Mouse (Mus musculus) liver, embryonic 11.5 days (tissue): ENCODE data around the gene Prmt3. TPM values are rescaled to one million over a fixed set of nuclear protein-coding genes. Genes with fewer than 3 reads are reported as not detected.

Source experiments
- ATAC-seq: fragments of 200-750 bp; cut with Nextera tagmentation; replicated peaks from 2 replicates; pipeline ENCODE4 v1.8.0; 2017; ENCODE audit warnings: moderate number of reproducible peaks, mild to moderate bottlenecking, moderate TSS enrichment, moderate library complexity; ENCODE audit not compliant: low FRiP score
- DNase-seq: peaks from one replicate; pipeline ENCODE4 v3.0.0-alpha.2; 2017; ENCODE audit warnings: low spot score
- H3K27ac ChIP-seq: fragments of 300-500 bp; sonication (generic); 2 replicates; pipeline ENCODE4 v1.5.1; 2014; ENCODE audit warnings: mild to moderate bottlenecking, low read depth, low read length, control low read depth
- H3K27me3 ChIP-seq: fragments of 300-500 bp; sonication (generic); replicated peaks from 2 replicates; pipeline ENCODE4 v1.6.1; 2014; ENCODE audit warnings: low read length, mixed read lengths; ENCODE audit not compliant: control insufficient read depth, insufficient read depth
- H3K36me3 ChIP-seq: fragments of 300-500 bp; sonication (generic); 2 replicates; pipeline ENCODE4 v1.6.1; 2014; ENCODE audit warnings: mild to moderate bottlenecking, low read length, moderate library complexity, mixed read lengths; ENCODE audit not compliant: control insufficient read depth, insufficient read depth
- H3K4me1 ChIP-seq: fragments of 300-500 bp; sonication (generic); replicated peaks from 2 replicates; pipeline ENCODE4 v1.6.1; 2014; ENCODE audit warnings: low read length, mixed read lengths; ENCODE audit not compliant: control insufficient read depth, insufficient read depth
- H3K4me2 ChIP-seq: fragments of 300-500 bp; sonication (generic); 2 replicates; pipeline ENCODE4 v1.6.1; 2014; ENCODE audit warnings: mild to moderate bottlenecking, control low read depth, moderate library complexity
- H3K4me3 ChIP-seq: fragments of 300-500 bp; sonication (generic); 2 replicates; pipeline ENCODE4 v1.5.1; 2014; ENCODE audit warnings: low read depth, low read length, control low read depth
- H3K9ac ChIP-seq: fragments of 300-500 bp; sonication (generic); 2 replicates; pipeline ENCODE4 v1.6.1; 2014; ENCODE audit warnings: low read depth, low read length, control low read depth
- H3K9me3 ChIP-seq: fragments of 300-500 bp; sonication (generic); 2 replicates; pipeline ENCODE4 v1.6.1; 2016; ENCODE audit warnings: low read length, inconsistent platforms, mixed read lengths; ENCODE audit not compliant: control insufficient read depth
- WGBS: fragments of 180-500 bp; shearing (Covaris S2); extraction: QIAGEN DNeasy Blood & Tissue Kit; methylation state at CpG from one replicate; pipeline ENCODE4 v1.1.7; 2014; 5-methylcytosine and 5-hydroxymethylcytosine counted together
- polyA plus RNA-seq: library from polyadenylated mRNA; unstranded; fragments of >200 nt; fragmentation: Nextera tagmentation; extraction: Ambion mirVana; gene quantifications from 2 replicates; pipeline ENCODE4 v1.2.1, GENCODE M21; 2014

Prmt3 gene
- polyA plus RNA-seq: 65.0 and 71.6 TPM in 2 replicates

- Histone ChIP-seq H3K4me3 (peak within 1 kb of the TSS; percentile 78), H3K4me2 (peak within 1 kb of the TSS; percentile 87), H3K36me3 (peaks cover 7% of the 10 kb centered on the region), H3K27me3 (no peaks in the 10 kb centered on the region), H3K9me3 (no peaks in the 10 kb centered on the region), H3K4me1 (peaks cover 13% of the 10 kb centered on the region), H3K27ac (peak within 1 kb of the TSS; percentile 83), H3K9ac (peak within 1 kb of the TSS; percentile 98)
- under 1% methylated on average over 90 of the region's 92 CpGs for WGBS
- ATAC-seq: peak; percentile 93
- peak; percentile 98 for DNase-seq
Measured at GRCm38 (mm10) chr7:49778114-49778901, at the start of gene Prmt3. Gene Prmt3, plus strand, starts transcription at chr7:49778346.

- no peak overlapping the region for H3K9ac ChIP-seq
- DNase-seq (no peak), ATAC-seq (no peak)
- no peaks in the 10 kb centered on the region for H3K4me1 ChIP-seq
- H3K4me2 ChIP-seq: no peak overlapping the region
- H3K27ac ChIP-seq: no peak overlapping the region
- H3K27me3 ChIP-seq: no peaks in the 10 kb centered on the region
- H3K36me3 ChIP-seq: no peaks in the 10 kb centered on the region
- H3K9me3 ChIP-seq: no peaks in the 10 kb centered on the region
- H3K4me3 ChIP-seq: no peak overlapping the region
- 66% methylated on average over 4 of the region's 4 CpGs for WGBS
Measured at GRCm38 (mm10) chr7:49734342-49734741, 43.8 kb upstream of the Prmt3 start.

GRCm38 (mm10) chr7:49739448-49739847 is 38.7 kb upstream of the Prmt3 start:
- H3K4me2 ChIP-seq: no peak overlapping the region
- no peak overlapping the region for H3K27ac ChIP-seq
- no peak for DNase-seq
- H3K4me1 ChIP-seq: no peaks in the 10 kb centered on the region
- H3K36me3 ChIP-seq: no peaks in the 10 kb centered on the region
- no peak overlapping the region for H3K4me3 ChIP-seq
- no peaks in the 10 kb centered on the region for H3K27me3 ChIP-seq
- no peaks in the 10 kb centered on the region for H3K9me3 ChIP-seq
- no peak overlapping the region for H3K9ac ChIP-seq
- 66% methylated on average over 8 of the region's 8 CpGs for WGBS
- no peak for ATAC-seq

GRCm38 (mm10) chr7:49741474-49741873 is 36.7 kb upstream of the Prmt3 start:
- 15% methylated on average over 5 of the region's 5 CpGs for WGBS
- Histone ChIP-seq H3K27me3 (no peaks in the 10 kb centered on the region), H3K9me3 (no peaks in the 10 kb centered on the region), H3K36me3 (no peaks in the 10 kb centered on the region), H3K4me3 (no peak overlapping the region), H3K9ac (no peak overlapping the region), H3K4me1 (no peaks in the 10 kb centered on the region), H3K27ac (no peak overlapping the region), H3K4me2 (no peak overlapping the region)
- ATAC-seq: no peak
- DNase-seq: no peak

GRCm38 (mm10) chr7:49741923-49742322 is 36.2 kb upstream of the Prmt3 start:
- no peak for DNase-seq
- H3K9me3 ChIP-seq: no peaks in the 10 kb centered on the region

GRCm38 (mm10) chr7:49751148-49751547 is 27.0 kb upstream of the Prmt3 start:
- Histone ChIP-seq H3K4me2 (no peak overlapping the region), H3K4me1 (no peaks in the 10 kb centered on the region), H3K9ac (no peak overlapping the region), H3K36me3 (no peaks in the 10 kb centered on the region), H3K9me3 (no peaks in the 10 kb centered on the region), H3K4me3 (no peak overlapping the region), H3K27ac (no peak overlapping the region), H3K27me3 (no peaks in the 10 kb centered on the region)
- no peak for ATAC-seq
- 7% methylated on average over 4 of the region's 4 CpGs for WGBS
- DNase-seq: no peak

More at GRCm38 (mm10) chr7:49741923-49742322, 36.2 kb upstream of the Prmt3 start:
- Histone ChIP-seq H3K9ac (no peak overlapping the region), H3K4me1 (no peaks in the 10 kb centered on the region), H3K4me2 (no peak overlapping the region), H3K36me3 (no peaks in the 10 kb centered on the region), H3K27me3 (no peaks in the 10 kb centered on the region), H3K4me3 (no peak overlapping the region), H3K27ac (no peak overlapping the region)
- no peak for ATAC-seq
- 35% methylated on average over 10 of the region's 10 CpGs for WGBS

- 0 out of 2 replicates have a peak, but pooled peaks have one; percentile 29 for ATAC-seq
- Histone ChIP-seq H3K9me3 (no peaks in the 10 kb centered on the region), H3K27ac (no peak overlapping the region), H3K4me3 (peak overlapping the region; percentile 24; the same call in 1 of the 2 replicates), H3K4me1 (no peaks in the 10 kb centered on the region), H3K4me2 (peak overlapping the region; percentile 60), H3K36me3 (no peaks in the 10 kb centered on the region), H3K9ac (0 out of 2 replicates have a peak overlapping the region, but pooled peaks have one; percentile 16), H3K27me3 (no peaks in the 10 kb centered on the region; the same call in 1 of the 2 replicates)
- DNase-seq: no peak
- WGBS: 23% methylated on average over 25 of the region's 25 CpGs
Measured at GRCm38 (mm10) chr7:49752730-49753506, 25.2 kb upstream of the Prmt3 start.

- H3K9me3 ChIP-seq: no peaks in the 10 kb centered on the region
- no peak overlapping the region for H3K4me2 ChIP-seq
- no peaks in the 10 kb centered on the region for H3K36me3 ChIP-seq
- no peak overlapping the region for H3K9ac ChIP-seq
- 8% methylated on average over 9 of the region's 9 CpGs for WGBS
- no peaks in the 10 kb centered on the region for H3K4me1 ChIP-seq
- peak; percentile 53 for DNase-seq
- no peaks in the 10 kb centered on the region; the same call in 1 of the 2 replicates for H3K27me3 ChIP-seq
- no peak overlapping the region for H3K27ac ChIP-seq
- no peak for ATAC-seq
- no peak overlapping the region for H3K4me3 ChIP-seq
Measured at GRCm38 (mm10) chr7:49754767-49755166, 23.4 kb upstream of the Prmt3 start.
